Mouse (Mus musculus) olfactory bulb, adult 2 months (tissue): ENCODE measurements around the gene Kdm7a.

Experiments used
- CTCF ChIP-seq: fragments of 200-500 bp; IDR thresholded peaks from 2 replicates; pipeline ENCODE4 v1.5.1; 2012; ENCODE audit warnings: low read depth, mild to moderate bottlenecking, low read length, moderate library complexity; ENCODE audit not compliant: insufficient read depth
- POLR2A ChIP-seq: fragments of 200-500 bp; IDR thresholded peaks from 2 replicates; pipeline ENCODE4 v1.6.1; 2012; ENCODE audit warnings: mild to moderate bottlenecking, low read depth, low read length, moderate library complexity; ENCODE audit not compliant: insufficient read depth

- no peak for TF ChIP-seq CTCF
- no peak for TF ChIP-seq POLR2A
These were observed 44.6 kb downstream of the Kdm7a start for GRCm38 (mm10) chr6:39161975-39162374.
